Mouse (Mus musculus) lung, postnatal 14 days (tissue): ENCODE results near the gene Syk.

Experiments
- DNase-seq: peaks from one replicate; pipeline ENCODE4 v3.0.0; 2021

Gene Syk

DNA sequence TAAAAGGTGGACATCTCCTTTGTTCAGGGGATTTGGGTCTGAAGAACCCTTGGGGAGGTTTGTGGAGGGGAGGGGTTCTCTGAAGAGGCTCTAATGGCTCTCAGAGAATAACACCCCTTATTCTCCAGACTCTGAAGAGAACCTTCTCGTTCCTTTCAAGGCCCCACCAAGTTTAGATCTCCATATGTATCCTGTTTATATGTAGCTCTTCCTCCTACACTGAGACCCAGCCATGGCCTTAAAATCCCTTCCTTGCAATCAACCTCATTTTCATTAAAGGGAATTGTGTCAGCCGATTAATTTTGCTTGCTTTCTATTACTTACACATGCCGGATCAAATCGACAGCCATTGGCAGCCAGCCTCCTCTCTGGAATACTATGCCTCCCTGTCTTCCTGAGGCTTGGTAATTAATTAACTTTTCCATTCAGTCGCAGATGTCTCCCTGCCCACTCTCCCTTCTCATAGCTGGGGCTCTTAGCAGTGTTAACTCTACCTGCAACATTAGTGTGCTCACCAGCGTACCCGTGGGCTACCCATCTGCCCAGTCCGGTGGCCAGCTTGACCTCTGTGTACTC is 13.7 kb upstream of the Syk start:
- DNase-seq, result no peak

GRCm38 (mm10) chr13:52570276-52570675 is 12.7 kb upstream of the Syk start:
- no peak for DNase-seq

GRCm38 (mm10) chr13:52571591-52572384 is 11.2 kb upstream of the Syk start:
- DNase-seq, result no peak

GRCm38 (mm10) chr13:52572451-52573446 is 10.2 kb upstream of the Syk start:
- no peak for DNase-seq

GRCm38 (mm10) chr13:52574311-52574710 is 8.7 kb upstream of the Syk start:
- no peak for DNase-seq

DNA sequence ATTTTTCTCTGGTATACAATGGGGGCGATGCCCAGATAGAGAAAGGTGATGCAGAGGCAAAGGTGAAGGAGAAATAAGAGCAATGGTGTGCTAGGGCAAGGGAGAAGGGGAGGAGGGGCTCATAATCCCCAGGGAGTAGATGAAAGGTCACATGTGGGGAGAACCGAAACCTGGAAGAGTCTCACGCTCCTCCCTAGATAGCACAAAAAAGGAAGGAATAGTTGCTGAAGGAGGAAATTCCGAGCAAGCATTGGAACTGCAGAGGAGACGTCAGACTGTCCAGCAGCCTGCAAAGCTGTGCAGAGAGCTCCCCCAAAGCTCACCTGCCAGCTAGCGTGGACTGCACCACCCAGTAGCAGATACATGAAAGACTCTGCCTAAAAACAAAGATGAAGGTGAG is 7.5 kb upstream of the Syk start:
- no peak for DNase-seq

DNA sequence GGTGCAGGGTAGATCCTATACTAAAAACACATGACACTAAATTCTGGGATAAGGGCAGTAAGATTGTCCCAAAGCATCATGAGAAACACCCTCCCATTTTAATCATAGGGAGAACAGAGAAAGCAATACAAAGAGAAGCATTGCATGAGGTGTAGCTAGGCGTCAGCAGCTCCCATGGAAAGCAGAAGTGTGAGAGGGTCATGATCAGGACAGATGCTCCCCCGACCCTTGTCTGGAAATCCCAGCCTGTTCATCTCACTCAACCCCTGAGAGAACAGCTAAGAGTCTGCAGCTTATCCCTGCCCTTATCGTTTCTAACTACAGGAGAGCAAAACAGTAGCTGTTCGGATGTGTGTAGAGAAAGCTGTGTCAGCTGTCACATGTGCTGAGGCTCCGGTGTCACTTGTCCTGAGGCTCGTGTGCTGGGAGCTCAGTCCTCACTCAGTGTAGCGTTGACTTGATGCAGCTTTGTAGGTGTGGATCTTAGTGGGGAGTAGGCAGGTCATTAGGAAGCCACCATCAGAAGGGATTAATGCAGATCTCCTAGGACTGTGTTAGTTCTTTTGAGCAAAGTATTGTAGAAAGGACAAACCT is 6.9 kb upstream of the Syk start:
- DNase-seq, result no peak

DNA sequence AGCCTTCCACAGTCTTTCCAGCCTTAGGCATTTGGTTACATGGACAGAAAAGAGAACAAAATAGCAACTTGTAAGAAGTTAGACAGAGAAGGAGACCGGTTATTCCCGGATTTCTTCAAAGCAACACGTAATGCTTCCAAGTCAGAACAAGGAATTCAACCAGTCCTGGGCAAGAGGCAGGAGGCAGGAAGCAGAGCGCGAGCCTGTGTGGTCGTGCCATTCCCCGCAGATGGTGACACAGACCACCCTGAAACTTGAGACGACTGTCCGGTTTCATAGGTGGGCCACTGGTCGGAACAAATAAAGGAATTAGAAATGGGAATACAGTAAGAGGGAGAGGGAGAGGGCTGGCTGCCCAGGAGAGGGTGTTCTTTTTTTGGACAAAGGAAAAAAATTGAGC is 6.1 kb upstream of the Syk start:
- no peak for DNase-seq

DNA sequence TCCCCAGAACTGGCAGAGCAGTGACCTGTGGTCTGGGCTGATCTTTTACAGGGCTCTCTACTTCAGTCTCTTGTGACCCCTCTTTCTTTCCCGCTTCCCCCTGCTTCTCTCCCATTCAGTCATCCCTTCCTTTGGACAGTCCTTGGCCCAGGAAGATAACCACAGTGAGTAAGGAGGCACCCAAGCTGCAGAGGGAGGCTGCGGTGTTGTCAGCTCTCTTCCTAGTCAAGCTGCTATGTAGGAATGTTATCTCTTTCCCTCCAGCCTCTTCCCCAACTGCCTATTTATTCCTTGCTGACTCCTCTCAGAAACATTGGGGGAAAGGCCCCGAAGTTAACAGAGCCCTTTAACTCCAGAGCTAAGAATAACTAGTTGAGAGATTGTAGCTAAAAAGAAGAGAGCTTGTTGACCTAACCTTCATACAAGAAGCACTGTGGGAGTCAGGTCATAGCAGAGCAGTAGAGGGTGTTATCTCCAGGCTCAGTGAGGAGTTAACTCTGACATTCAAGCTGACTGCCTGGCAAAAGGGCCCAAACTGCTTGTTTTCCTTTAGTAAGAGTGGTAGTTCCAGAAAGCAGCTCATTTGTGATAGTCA is 5.5 kb upstream of the Syk start:
- DNase-seq, result no peak

- DNase-seq, result no peak
These were observed 5.0 kb upstream of the Syk start for GRCm38 (mm10) chr13:52577939-52578338.

GRCm38 (mm10) chr13:52578776-52579175 is 4.2 kb upstream of the Syk start:
- no peak for DNase-seq

DNA sequence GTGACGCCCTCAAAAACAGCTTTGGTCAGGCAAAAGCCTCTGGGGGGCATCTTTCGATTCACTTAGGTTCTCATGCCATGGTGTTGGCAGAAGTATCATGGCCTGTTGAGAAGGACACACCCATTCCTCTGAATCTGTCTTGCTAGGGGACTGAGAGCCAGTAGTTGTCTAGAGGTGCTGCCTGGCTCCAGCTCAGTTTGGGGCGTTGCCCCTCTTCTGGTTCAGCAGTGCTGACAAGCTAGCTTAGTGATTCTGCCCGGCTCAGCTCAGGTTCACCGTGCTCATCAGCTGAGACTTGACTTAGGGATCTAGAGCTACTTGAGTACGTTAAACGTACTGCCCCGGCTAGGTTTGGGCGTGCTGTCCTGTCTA is 481 bp upstream of the Syk start:
- no peak for DNase-seq

DNA sequence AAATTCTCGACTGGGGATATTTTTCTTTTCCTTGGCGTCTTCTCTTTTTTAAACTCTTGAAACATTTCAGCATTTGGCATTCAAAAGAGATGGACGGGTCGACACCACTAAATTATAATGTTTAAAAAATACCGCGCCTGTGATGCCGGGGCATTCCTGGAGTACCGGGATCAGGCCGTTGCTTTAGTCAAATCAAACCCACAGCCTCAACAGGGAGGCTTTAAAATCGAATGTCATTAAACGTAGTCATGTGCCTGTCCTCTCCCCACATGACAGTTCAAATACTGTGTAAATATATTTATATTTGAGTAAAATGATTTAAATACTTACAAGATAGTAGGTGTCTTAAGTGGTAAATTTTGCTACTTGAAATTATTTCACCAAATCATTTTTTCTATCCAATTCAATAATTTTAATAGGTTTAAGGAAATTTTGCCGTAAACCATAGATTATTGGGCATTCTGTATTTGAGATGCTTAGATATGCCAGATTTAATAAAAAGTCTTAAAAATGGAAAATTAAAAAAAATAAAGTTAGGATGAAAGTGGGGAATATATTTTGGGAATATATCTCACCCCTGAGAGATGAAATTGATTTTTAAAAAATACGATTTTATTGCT is 1.1 kb downstream of the Syk start:
- no peak for DNase-seq

GRCm38 (mm10) chr13:52584654-52585455 is 1.9 kb downstream of the Syk start:
- DNase-seq, result no peak

DNA sequence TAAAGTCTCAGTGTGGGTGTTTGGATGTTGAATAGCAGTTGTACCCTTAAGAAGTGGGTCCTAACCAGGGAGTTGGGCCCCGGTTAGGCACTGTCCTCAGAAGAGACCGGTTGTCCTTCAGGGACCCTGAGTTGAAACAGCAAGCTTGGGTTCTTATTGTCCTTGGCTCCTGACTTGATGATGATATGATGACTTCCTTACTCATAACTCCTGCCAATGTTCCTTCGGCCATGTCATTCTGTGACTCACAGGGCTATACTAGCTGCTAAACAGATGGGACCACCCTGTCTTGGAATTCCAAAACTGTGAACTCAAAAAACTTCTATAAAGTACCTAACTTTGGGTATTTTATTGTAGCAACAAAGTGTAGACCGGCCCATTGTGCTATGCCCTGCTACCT is 4.8 kb downstream of the Syk start:
- no peak for DNase-seq

- DNase-seq, result no peak
These were observed 6.1 kb downstream of the Syk start for GRCm38 (mm10) chr13:52589043-52589442.

- no peak for DNase-seq
These were observed 8.9 kb downstream of the Syk start for GRCm38 (mm10) chr13:52591831-52592230.

GRCm38 (mm10) chr13:52596692-52597091 is 13.7 kb downstream of the Syk start:
- DNase-seq, result no peak

DNA sequence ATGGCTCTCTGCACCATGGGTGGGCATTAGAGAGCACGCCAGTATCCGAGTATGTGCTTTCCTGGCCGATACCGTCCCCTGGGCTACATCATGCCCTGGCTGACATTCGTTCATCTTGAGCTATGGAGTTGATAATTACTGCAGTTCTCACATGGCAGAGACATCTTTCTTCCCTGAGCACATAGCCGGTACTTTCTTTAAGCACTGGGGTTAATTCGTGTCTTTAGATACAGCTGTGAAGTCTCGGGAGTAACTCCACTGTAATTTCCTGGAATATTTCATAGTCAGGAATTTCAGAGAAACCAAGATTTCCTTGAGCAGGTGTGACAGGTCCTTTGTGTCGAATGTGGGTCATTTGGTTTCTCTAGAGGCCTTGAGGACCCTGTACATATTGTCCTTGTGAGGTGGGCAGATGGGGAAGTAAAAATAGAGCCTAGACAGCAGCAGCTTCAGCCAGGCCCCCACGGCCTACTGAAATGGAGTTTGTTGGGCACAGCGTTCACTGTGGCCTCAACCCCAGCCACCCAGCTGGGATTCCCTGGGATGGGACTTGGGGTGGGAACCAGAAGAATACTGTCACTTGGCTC is 14.2 kb downstream of the Syk start:
- DNase-seq, result no peak

GRCm38 (mm10) chr13:52598233-52598632 is 15.3 kb downstream of the Syk start:
- DNase-seq, result no peak

GRCm38 (mm10) chr13:52600015-52600643 is 17.2 kb downstream of the Syk start:
- no peak for DNase-seq
